Mouse (Mus musculus): Measurements from ENCODE around the gene Tpx2.

DNA sequence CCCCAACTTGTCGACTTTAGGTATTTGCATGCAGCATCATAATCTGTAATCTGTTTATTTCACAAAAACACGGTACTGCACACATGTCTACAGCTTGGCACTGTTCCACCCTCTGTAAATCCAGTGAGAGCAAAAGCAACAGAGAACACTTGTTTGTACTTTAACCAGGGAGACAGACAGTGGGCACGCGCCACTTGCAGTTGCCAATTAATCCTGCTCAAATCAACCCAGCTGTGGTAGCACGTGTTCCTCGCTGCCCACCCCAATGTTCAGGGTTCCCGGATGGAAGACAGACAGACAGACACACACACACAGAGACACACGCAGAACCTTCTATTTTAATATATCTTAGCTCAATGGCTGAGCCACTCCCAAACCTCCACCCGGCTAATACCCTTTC lies 48.1 kb downstream of the Tpx2 start:
- TF ChIP-seq CTCF (IDR thresholded peaks at IDR 0.05; ENCODE audit: low read depth, low read length) (no peak), POLR2A (IDR thresholded peaks at IDR 0.05; ENCODE audit: borderline replicate concordance, low read depth, low read length) (no peak)

Data from bone marrow macrophage, adult 2 months (primary cell).